Mouse (Mus musculus): ENCODE measurements around the gene Rgs3.
"Not testable (repeated sequence)": the region's sequence is repeated elsewhere in the genome, so short reads cannot be mapped to it uniquely, and the experiment has no call there.

Rgs3 gene

DNA sequence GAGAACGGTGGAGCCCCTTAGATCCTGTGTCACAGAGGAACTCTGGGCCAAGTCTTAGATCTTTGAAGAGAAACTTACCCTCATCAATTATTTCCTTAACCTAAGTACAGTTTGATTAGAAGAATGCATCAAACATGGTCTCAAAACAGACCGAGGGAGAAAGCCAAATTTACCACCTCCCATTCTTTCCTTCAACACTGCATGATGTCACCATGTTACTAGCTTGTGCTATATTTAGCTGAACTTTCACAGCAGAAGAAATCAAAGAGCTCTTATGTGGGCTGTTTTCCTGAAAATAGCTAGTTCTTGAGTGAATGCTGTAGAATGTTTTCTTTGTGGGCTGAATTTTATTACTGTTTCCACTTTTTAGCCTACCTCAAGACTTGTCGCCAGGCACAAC is 2.2 kb upstream of the Rgs3 start:
- DNase-seq, result no peak

DNA sequence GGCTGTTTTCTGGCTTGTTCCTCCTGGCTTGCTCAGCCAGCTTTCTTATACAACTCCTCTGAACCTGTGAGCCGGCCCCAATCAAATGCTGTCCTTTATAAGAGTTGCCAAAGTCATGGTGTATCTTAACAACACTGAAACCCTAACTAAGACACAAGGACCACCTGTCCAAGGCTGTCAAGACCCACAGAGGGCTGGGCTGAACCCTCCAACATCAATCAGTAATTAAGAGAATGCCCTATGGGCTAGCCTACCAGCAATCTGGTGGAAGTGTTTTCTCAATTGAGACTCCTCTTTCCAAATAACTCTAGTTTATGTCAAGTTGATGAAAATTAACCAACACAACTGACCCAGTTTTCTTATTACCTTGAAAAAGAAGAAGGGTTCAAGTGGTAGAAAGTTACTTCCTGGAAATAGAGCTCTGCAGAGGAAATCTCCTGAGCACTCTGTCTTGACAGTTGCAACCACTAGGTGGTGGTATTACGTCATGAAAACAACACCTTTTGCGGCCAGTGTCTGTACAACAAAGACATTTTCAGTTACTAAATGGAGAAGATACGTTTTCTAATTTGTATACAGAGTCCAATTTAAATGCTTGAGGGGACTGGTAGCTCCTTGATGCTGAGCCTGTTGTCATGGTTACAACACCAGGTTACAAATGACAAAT is 1.4 kb downstream of the Rgs3 start:
- DNase-seq, result peak; percentile 35 to 85

GRCm38 (mm10) chr4:62561630-62562001 is 2.0 kb downstream of the Rgs3 start:
- DNase-seq, result no peak

- DNase-seq, result no peak
Measured at GRCm38 (mm10) chr4:62562006-62562405, 2.4 kb downstream of the Rgs3 start.

DNA sequence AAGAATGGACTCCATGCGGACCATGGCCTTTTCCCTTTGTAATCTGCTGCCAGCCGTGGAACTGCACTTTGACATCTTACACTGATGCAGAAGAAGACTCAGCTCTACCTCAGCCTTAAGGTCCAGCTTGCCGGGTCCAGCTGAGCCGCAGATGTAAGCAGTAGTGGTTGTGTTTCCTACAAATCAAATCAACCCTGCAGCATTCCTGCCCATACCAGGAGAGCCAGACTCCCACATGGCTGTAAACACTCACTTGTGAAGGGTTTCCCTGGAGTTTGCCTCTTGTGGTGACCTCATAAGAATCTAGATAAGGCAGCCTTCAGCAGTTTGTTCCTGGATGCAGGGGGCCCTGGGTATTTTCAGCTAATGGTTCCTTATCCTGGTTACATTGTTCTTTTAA is 6.9 kb downstream of the Rgs3 start:
- DNase-seq, result peak in 1 of 2 experiments; percentile 27

GRCm38 (mm10) chr4:62567696-62568095 is 8.0 kb downstream of the Rgs3 start:
- no peak for DNase-seq

GRCm38 (mm10) chr4:62568359-62568758 is 8.7 kb downstream of the Rgs3 start:
- no peak for DNase-seq

DNA sequence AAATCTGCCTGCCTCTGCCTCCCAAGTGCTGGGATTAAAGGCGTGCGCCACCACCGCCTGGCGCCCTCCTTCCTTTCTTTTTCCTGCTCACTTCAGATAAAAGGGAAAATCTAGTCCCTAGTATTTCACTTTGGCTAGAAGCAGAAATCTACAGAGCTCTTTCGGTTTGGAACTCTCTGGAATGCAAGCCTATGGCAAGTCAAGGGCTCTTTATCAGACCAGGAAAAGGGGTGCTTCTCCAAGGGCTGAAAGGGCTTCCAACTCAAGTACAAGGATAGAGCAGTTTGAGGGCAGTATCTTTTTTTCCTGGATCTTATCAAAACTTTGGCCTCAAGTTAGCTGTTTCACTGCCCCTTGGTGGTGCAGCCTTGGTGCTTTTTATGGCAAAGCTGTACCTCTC is 10.0 kb downstream of the Rgs3 start:
- DNase-seq, result no peak

DNA sequence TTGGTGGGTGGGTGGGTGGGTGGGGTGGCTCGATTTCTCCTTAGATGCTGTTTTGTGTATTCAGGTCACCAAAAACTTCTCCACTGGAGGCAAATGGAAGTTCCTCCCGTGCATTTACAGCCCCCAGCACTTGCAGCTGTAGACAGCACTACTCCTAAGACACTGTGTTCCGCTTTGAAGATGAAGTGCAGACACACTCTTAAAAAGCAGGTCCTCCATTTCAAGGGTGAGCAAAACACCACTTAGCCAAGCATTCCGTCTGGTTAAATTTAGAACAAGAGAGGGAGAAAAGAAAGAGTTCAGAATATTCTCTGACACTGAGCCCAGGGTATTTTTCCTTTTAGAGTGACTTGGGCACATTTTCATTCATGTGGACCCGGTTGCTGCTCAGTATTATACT is 10.4 kb downstream of the Rgs3 start:
- DNase-seq, result no peak

DNA sequence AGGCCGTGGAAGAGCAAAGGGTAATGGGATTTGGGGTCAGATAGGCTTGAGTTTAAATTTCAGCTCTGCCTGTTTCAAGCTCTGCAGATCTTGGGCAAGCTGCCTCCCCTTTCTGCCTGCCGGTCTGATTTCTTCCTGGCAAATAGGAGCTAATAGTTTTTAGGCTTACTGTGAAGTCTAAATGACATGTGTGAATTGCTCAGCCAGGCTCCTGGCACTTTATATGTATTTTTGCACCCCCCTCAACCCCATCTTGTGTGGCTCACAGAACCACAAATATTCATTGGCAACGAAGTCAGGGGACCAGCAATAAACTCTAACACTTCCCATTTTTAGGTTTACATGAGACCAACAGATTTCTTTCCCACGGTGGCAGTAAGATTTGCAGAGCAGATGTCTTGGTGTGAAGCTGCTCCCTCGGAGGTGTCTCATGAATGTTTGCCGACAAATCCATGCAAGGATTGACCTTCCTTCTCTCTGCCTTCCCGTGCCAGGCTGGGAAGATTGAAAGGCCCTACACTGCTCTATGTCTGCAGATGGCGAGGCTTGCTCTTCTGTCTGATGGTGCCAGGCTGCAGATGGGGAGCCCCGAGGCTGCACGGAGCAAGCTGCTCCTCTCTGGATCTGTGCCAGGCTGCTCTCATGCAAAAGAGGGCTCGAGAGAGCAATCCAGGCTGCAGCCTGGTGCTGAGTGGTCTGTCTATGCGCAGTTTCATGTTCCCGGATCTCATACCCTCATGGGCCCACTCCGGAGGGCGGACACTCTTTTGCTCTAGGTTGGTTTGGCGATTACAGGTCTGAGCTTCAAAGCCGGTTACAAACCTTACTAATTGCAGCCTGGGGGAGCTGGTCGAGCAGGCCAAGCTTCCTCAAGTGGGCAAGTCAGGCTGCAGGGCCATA is 23.0 kb downstream of the Rgs3 start:
- DNase-seq, result peak; percentile 35 to 54

- peak; percentile 63 to 69 for DNase-seq
Measured at GRCm38 (mm10) chr4:62583265-62584092, 23.8 kb downstream of the Rgs3 start.

DNA sequence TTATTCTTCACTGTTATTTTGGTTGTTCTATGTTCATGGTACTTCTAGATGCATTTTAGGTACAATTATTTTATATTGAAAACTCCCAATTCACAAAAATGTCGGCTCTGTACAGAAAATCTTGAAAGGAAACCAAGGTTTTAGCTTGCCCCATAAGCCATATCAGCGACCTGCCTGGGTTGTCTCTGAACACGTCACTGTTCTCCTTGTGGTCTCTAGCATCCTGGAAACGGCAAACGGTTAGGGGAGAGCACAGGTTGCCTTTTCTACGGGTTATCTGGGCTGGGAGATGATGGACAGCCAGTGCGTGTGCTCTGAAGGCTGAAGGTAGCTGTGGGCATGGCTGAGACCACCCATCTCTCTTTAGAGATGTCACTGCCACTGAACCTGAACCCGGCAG is 27.4 kb downstream of the Rgs3 start:
- DNase-seq, result no peak

- DNase-seq, result no peak
Measured at GRCm38 (mm10) chr4:62590878-62591277, 31.2 kb downstream of the Rgs3 start.

- DNase-seq, result peak; percentile 43 to 53
Measured at GRCm38 (mm10) chr4:62591326-62591725, 31.7 kb downstream of the Rgs3 start.

DNA sequence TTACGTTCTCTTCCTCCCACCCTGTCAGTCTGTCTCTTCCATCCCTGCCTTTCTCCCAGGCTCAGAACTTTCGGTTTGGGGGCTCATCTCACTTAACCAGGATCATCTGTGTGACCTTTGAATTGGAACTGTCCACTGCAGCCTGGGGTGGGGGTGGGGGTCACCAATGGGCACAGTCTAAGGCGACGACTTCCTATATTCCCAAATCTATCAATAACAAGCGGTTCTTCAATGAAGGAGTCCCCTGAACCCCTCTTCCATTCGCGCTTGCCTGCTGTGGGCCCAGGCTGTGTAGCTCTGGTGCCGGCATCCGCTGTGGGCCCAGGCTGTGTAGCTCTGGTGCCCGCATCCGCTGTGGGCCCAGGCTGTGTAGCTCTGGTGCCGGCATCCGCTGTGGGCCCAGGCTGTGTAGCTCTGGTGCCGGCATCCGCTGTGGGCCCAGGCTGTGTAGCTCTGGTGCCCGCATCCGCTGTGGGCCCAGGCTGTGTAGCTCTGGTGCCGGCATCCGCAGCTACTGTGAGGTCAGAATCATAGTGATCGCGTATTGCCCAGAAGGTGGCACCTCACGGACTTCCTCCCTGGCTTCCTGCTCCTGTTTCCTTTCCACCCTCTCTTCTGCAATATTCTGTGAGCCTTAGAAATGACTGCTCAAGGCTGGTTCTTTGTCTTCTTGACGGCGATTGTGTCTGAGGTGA is 34.0 kb downstream of the Rgs3 start:
- DNase-seq, result not testable (repeated sequence)

- DNase-seq, result no peak
Measured at GRCm38 (mm10) chr4:62594442-62594841, 34.8 kb downstream of the Rgs3 start.

DNA sequence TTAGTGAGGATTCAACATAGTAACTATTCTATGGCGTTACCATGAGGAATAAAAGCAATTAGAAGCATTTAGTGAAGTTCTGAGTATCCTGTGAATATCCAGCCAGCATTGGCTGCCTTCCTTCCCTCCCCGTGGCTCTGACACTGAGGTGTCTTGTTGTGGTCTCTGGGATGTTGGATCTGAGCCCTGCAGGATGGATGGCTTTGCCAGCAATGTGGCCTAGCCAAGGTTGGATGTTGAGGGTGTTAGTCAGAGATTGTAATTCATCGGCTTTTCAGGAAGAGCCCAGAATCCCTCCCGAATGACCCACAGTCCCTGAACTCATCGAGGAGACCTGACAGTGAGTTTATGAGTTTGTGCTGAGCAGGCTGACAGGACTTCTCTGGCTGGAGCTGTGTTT is 36.4 kb downstream of the Rgs3 start:
- DNase-seq, result no peak

- no peak for DNase-seq
Measured at GRCm38 (mm10) chr4:62600549-62600948, 40.9 kb downstream of the Rgs3 start.

DNA sequence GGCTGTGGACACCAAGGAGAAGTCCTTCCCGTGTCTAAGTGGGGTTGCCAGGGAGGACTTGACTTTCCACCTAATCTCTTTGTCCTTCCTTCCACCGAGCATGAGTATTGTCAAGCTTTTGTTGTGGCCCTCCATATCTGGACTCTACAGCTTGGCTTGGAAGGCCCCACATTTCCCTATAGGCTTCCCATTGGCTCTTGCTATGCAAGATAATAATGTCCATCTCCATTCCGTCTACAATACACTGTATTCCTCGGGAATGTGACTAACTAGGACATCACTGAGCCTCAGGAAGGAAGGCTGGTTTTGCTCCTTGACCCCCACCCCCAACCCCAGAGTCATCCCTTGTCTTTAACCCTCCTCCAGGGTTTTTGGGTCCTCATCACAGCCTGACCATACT is 44.0 kb downstream of the Rgs3 start:
- no peak for DNase-seq

GRCm38 (mm10) chr4:62604094-62604493 is 44.4 kb downstream of the Rgs3 start:
- no peak for DNase-seq

- no peak for DNase-seq
Measured at GRCm38 (mm10) chr4:62605856-62606541, 46.4 kb downstream of the Rgs3 start.

GRCm38 (mm10) chr4:62606542-62606882 is 46.9 kb downstream of the Rgs3 start:
- peak in 1 of 2 experiments; percentile 69 for DNase-seq

All from lung, postnatal 4 days (tissue).